Mouse (Mus musculus) embryonic fibroblast, embryonic 13.5 days (primary cell): ENCODE data around the gene Hao1.

Experiments used
- CTCF ChIP-seq: IDR thresholded peaks from 2 replicates; pipeline ENCODE4 v1.5.1; 2011; ENCODE audit warnings: mild to moderate bottlenecking, control low read depth, low read length, moderate library complexity, borderline replicate concordance; ENCODE audit not compliant: insufficient read depth
- POLR2A ChIP-seq: IDR thresholded peaks from 2 replicates; pipeline ENCODE4 v1.6.1; 2011; ENCODE audit warnings: low read depth, mild to moderate bottlenecking, control low read depth, low read length, moderate library complexity

DNA sequence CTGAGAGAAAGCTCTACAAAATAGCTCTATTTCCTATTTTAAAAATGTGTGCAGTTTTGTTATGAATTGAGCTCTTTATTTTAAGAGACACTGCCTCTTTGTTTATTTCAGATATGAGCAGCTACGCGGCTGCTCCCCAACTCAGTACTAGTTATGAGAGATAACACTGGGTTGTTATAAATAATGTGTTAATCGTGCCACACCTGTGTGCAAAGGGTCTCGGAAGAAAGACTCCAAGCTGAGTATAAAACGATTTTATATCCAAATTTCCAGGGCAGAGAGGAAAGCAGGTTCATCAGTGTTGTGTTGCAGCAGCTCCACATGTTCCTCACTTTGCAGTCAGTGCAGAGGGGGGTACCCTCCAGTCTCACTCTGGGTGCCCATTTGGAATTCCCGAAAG lies 91.8 kb downstream of the Hao1 start:
- TF ChIP-seq CTCF, result no peak
- no peak for TF ChIP-seq POLR2A
